Mouse (Mus musculus) monocyte, adult 2 months (primary cell): ENCODE measurements around the gene Ptms.

Experiments used
- DNase-seq, 2 experiments: peaks; one replicate each; pipeline ENCODE4 v3.0.0; 2022; ENCODE audit warnings: low spot score in 2 of 2, low read depth in 1 of 2

Gene Ptms

GRCm38 (mm10) chr6:124930754-124931524 is 11.0 kb upstream of the Ptms start, which contains the start of gene Mlf2:
Mlf2 (plus strand) TSS chr6:124931386.
- DNase-seq, result peak; percentile 87 to 93

DNA sequence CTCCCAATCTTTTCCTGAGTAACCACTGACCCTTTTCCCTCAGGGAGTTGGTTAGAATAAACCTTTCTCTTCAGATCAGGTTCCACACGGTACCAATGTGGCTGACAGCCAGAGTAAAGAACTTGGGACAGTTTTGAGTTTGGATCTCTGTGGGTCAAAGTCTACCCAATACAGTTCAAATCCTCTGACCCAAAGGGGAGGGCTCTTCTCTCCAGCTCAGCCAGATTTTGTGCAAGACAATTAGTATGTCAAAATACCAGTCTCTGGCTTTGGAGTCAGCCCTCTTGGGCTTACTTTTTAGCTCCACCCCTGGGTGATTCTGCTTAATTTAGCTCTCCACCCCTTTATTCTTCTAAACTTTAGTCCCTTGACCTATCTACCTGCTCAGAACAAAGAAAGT is 10.3 kb upstream of the Ptms start:
- no peak for DNase-seq

DNA sequence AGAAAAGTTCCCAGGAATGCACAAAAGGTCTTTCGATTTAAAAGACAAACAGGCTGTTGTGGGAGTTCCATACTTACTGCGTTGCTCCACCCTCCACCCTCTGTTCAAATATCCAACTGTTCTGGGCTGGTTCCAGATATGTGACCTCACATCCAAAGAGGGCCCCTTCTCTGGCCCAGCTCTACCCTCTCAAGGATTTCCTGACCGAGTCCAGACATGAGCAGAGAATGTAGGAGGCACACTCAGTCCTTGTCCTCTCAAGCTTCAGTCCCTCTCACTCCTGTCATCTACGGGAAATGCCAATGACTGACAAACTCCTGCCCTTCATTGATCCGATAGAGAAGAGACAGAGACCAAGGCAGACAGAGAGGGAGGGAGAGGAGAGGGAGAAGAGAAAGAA is 6.0 kb upstream of the Ptms start:
- no peak for DNase-seq

DNA sequence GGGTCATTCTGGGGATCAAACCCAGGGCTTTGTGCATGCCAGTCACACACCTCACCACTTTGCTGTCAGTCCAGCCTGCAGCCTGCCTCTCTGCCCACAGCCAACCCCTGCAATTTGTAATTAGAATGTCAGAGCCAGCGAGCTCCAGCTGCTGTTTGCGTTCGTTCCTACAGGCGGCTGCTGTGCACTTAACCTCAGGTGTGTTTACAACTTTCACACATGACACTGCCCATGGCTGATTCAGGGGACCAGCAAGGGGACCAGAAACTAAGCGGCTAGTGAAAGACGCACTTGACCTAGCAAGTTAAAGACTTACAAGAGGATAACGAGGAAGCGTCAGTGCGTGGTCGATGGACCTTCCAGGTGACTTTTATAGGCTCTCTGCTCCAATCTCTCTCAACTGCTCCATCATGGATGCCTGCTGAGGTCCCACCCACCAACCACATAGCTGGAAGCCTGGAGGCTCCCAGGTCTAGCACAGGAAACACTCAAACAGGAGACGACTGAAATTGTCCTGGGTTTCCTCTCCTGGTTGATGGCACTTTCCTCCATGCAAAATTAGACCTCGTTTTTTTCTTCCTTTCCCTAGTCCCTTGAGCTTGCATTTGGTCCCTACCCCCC is 5.4 kb upstream of the Ptms start:
- DNase-seq, result no peak

- no peak for DNase-seq
Observed at GRCm38 (mm10) chr6:124921539-124921938, 1.6 kb upstream of the Ptms start.

DNA sequence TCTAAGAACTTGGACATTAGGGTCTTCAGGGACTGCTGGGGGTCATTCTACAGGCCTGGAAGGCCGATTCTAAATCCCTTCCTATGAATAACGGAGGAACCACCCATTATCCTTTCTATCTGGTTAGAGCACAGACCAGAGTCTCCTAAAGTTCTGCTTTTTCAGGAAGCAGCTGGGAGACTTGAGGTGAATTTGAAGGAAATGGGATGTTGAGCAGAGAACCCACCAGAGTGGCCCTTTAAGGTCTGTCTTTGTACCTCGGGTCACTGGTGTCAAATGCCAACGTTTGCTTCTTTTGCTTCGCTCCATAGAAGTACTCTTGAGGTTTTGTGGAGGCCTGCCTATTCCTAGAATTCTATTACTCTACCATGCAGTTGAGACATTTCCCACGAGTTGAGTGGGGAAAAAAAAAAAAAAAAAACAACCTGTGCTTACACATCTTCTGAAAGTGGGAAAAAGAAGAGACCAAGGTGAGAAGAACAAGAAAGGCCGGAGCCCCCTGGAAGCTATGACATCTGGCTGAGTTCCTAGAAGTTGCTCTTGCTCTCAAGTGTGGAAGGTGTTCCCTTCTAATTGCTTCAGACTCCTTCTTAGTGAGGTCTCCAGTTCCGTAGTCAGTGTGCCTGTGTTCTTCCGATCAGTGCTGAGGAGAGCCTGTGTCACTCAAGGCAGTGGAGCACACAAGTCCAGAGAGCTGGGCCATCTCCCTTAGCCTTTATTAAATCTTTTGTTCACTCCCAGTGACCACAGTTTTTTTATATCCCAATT is 599 bp upstream of the Ptms start:
- no peak for DNase-seq

- no peak for DNase-seq
Observed at GRCm38 (mm10) chr6:124918890-124919627, 844 bp downstream of the Ptms start.

DNA sequence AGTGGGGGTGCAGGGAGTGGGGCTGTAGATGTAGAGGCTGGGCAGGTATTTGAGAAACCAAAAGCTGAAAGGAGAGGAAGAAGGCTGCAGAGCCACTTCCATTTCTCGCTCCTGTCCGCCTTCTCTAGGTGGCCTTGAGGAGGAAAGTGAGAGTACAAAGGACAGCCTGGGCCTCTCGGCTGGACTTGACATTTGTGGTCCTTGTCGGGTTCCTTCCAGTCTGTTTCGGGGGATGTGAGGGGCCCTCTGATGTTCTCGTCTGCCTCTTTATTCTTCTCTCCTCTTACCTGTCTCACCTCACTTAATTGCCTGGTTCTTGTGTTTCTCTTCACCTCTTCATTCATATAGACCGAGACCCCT is 1.6 kb downstream of the Ptms start:
- no peak for DNase-seq

DNA sequence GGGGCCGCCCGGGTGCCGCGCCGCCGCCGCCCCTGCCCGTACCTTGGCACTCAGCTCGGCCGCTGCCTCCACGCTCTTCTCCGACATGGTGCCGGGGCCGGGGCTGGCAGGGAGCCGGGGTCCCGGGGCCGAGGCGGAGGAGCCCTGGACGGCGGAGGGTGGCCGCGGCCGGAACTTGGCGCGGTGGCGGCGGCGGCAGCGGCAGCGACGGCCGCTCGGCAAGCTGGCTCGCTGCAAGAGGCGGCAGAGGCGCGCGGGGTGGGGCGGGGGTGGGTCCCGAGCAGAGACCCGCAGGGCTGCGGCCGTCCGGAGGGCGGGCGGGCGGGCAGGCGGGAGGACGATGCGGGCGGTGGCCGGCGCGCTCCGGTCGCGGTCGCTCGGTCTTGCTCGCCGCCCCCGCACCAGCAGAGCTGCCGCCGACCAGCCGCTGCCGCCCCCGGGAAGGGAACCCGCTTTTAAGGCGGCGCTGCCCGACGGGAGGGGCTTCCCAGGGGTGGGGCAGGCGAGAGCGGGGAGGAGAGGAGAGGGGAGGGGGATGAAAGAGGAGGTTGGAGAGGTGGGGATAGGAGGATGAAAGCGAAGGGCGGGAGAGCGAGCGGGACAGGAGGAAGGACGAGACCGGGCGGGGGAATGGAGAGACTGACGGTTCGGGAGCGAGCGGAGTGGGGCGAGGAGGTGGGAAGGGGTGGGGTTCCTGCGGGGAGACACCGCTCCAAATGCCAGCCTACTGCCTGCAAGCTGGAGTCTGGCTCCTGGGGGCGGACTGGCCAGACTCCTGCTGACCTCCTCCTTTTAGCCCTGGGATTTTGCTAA is 2.2 kb downstream of the Ptms start:
- DNase-seq, result no peak

GRCm38 (mm10) chr6:124916695-124917517 is 3.0 kb downstream of the Ptms start:
- peak in 1 of 2 experiments; percentile 75 for DNase-seq

- DNase-seq, result no peak
Observed at GRCm38 (mm10) chr6:124915942-124916694, 3.8 kb downstream of the Ptms start.

GRCm38 (mm10) chr6:124915160-124915941 is 4.6 kb downstream of the Ptms start:
- no peak for DNase-seq

GRCm38 (mm10) chr6:124914511-124914910 is 5.4 kb downstream of the Ptms start:
- DNase-seq, result no peak

DNA sequence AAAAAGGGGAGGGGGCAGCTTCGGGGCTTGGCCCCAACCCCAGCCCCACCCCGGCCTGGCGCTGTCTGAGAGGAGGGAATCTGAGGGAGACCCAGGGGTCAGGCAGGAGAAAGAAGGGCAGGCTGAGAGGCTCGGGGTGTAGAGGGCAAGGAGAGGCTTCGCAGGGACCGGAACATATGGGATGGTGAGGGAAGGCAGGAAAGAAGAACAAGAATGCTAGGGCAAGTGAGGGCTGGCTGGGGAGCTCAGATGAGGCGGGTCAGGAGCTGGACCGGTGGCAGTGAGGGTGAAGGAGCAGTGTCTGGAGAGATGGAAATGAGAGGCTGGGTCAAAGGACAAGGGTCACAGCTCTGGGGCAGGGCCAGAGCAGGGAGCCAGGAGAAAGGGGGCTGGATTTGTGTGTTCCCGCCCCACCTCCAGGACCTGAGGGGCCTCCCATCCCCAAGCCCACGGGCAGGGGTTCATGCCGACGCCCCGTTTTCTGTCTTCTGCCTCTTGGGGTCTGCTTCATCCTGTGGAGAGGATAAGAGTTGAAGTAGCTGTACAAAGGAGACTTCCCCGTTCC is 6.1 kb downstream of the Ptms start:
- DNase-seq, result no peak

DNA sequence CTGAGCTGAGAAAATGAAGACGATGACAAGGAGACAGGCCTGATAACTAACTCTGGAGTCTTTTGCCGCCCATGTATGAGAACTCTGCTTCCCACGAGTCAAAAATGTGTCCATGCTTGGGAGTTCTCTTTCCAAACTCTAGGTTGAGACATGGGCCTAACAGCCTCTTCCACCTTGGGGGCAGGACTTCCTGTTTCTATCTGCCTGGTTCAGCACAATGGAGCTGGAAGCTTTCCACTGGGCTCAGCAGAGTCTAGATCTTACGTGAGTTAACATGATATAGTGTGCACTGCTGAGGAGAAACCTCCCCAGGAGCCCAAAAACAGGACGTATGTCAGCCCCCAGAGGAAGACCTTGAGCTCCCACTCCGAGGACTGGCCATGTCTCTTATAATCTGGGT is 6.7 kb downstream of the Ptms start:
- no peak for DNase-seq

DNA sequence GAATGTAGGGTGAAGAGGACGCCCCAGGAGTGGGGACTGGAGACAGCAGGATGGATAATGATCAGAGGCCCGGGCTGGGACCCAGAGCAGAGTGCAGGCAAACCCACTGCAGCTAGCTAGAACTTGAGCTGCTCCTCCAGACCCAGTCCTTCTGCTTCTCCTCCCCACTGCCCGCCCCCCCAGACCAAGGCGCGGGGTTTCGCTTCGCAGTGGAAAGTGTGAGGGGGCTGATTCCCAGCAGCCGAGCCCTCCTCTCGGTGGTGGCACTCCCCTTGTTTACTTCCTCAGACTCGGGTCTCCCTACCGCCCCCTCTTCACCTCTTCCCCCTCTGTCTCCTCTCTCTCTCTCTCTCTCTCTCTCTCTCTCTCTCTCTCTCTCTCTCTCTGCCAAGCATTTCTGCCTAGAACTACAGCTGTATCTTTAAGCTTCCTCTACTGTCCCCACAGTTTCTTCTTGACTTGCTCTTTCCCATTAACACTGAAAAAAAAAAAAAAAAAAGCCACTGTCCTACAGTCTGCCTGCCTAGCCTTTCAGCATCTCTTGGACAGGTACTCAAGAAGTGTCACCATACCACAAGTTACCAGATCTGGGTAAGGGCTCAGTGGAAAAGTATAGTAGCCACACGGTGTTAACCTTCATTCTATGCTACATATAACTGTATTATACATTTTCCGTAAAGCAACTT is 8.2 kb downstream of the Ptms start, which contains the start of gene Lag3:
TSS of gene Lag3 (minus strand) at position 173 of the 686 bp plus-strand sequence.
- no peak for DNase-seq

GRCm38 (mm10) chr6:124910032-124910431 is 9.9 kb downstream of the Ptms start:
- DNase-seq, result no peak
